Mouse (Mus musculus): Measurements from ENCODE around the gene Ppp1r12b.

Gene Ppp1r12b

GRCm38 (mm10) chr1:134796076-134796475, 159.7 kb downstream of the Ppp1r12b start:
- DNase-seq (ENCODE audit: low spot score) = no peak

GRCm38 (mm10) chr1:134791456-134791855, 164.3 kb downstream of the Ppp1r12b start:
- no peak for DNase-seq (ENCODE audit: low spot score)

- DNase-seq (ENCODE audit: low spot score) = no peak
Observed at GRCm38 (mm10) chr1:134790716-134791439, 164.9 kb downstream of the Ppp1r12b start.

GRCm38 (mm10) chr1:134788096-134788495, 167.6 kb downstream of the Ppp1r12b start:
- DNase-seq (ENCODE audit: low spot score) = no peak

GRCm38 (mm10) chr1:134784911-134785310, 170.8 kb downstream of the Ppp1r12b start:
- no peak for DNase-seq (ENCODE audit: low spot score)

GRCm38 (mm10) chr1:134784481-134784880, 171.3 kb downstream of the Ppp1r12b start:
- no peak for DNase-seq (ENCODE audit: low spot score)

- no peak for DNase-seq (ENCODE audit: low spot score)
Observed at GRCm38 (mm10) chr1:134783958-134784357, 171.8 kb downstream of the Ppp1r12b start.

- DNase-seq (ENCODE audit: low spot score) = no peak
Observed at GRCm38 (mm10) chr1:134782797-134783196, 172.9 kb downstream of the Ppp1r12b start.

GRCm38 (mm10) chr1:134777936-134778548, 177.7 kb downstream of the Ppp1r12b start:
- no peak for DNase-seq (ENCODE audit: low spot score)

- DNase-seq (ENCODE audit: low spot score) = no peak
Observed at GRCm38 (mm10) chr1:134777201-134777885, 178.4 kb downstream of the Ppp1r12b start.

GRCm38 (mm10) chr1:134775631-134776030, 180.1 kb downstream of the Ppp1r12b start:
- no peak for DNase-seq (ENCODE audit: low spot score)

- DNase-seq (ENCODE audit: low spot score) = no peak
Observed at GRCm38 (mm10) chr1:134774728-134775287, 180.9 kb downstream of the Ppp1r12b start.

GRCm38 (mm10) chr1:134774247-134774646, 181.5 kb downstream of the Ppp1r12b start:
- DNase-seq (ENCODE audit: low spot score) = no peak

- DNase-seq (ENCODE audit: low spot score) = no peak
Observed at GRCm38 (mm10) chr1:134773256-134773655, 182.5 kb downstream of the Ppp1r12b start.

- no peak for DNase-seq (ENCODE audit: low spot score)
Observed at GRCm38 (mm10) chr1:134772821-134773220, 182.9 kb downstream of the Ppp1r12b start.

- no peak for DNase-seq (ENCODE audit: low spot score)
Observed at GRCm38 (mm10) chr1:134771999-134772398, 183.7 kb downstream of the Ppp1r12b start.

GRCm38 (mm10) chr1:134771353-134771752, 184.4 kb downstream of the Ppp1r12b start:
- DNase-seq (ENCODE audit: low spot score) = no peak

GRCm38 (mm10) chr1:134770312-134770711, 185.4 kb downstream of the Ppp1r12b start:
- DNase-seq (ENCODE audit: low spot score) = no peak

- no peak for DNase-seq (ENCODE audit: low spot score)
Observed at GRCm38 (mm10) chr1:134766448-134766847, 189.3 kb downstream of the Ppp1r12b start.

- DNase-seq (ENCODE audit: low spot score) = no peak
Observed at GRCm38 (mm10) chr1:134764831-134765458, 190.8 kb downstream of the Ppp1r12b start.

GRCm38 (mm10) chr1:134763776-134764438, 191.8 kb downstream of the Ppp1r12b start:
- DNase-seq (ENCODE audit: low spot score) = no peak

- DNase-seq (ENCODE audit: low spot score) = no peak
Observed at GRCm38 (mm10) chr1:134763250-134763649, 192.5 kb downstream of the Ppp1r12b start.
